Mouse (Mus musculus): ENCODE data around the gene Setd1b.

- TF ChIP-seq E2F4 (IDR thresholded peaks at IDR 0.05; ENCODE audit: borderline replicate concordance, low read depth, low read length) (no peak), POLR2A (IDR thresholded peaks at IDR 0.05; ENCODE audit: control insufficient read depth in 1 of 2, insufficient read depth in 1 of 2, low read depth in 1 of 2, low read length in 2 of 2, poor library complexity in 1 of 2) (no peak), NRF1 (IDR thresholded peaks at IDR 0.05; ENCODE audit: insufficient read depth, low read depth, low read length, poor library complexity, severe bottlenecking) (no peak), RCOR1 (IDR thresholded peaks at IDR 0.05; ENCODE audit: low read depth, low read length) (no peak), CTCF (IDR thresholded peaks at IDR 0.05 in 2 of 3, conservative IDR thresholded peaks at IDR 0.05 in 1 of 3; ENCODE audit: control insufficient read depth in 1 of 3, insufficient read depth in 1 of 3, low read depth in 2 of 3, low read length in 3 of 3, poor library complexity in 1 of 3, severe bottlenecking in 1 of 3) (no peak), ELF1 (IDR thresholded peaks at IDR 0.05; ENCODE audit: low read depth, low read length) (no peak), EP300 (IDR thresholded peaks at IDR 0.05; ENCODE audit: low read depth in 1 of 2, low read length in 2 of 2) (no peak), GABPA (IDR thresholded peaks at IDR 0.05; ENCODE audit: low read depth, low read length) (no peak), USF1 (IDR thresholded peaks at IDR 0.05; ENCODE audit: low read depth, low read length) (no peak)
Observed at GRCm38 (mm10) chr5:123104769-123105168, 37.2 kb upstream of the Setd1b start.

Measured in MEL (cell line).